Mouse (Mus musculus): Measurements from ENCODE around the gene Vat1l.

Gene Vat1l

DNA sequence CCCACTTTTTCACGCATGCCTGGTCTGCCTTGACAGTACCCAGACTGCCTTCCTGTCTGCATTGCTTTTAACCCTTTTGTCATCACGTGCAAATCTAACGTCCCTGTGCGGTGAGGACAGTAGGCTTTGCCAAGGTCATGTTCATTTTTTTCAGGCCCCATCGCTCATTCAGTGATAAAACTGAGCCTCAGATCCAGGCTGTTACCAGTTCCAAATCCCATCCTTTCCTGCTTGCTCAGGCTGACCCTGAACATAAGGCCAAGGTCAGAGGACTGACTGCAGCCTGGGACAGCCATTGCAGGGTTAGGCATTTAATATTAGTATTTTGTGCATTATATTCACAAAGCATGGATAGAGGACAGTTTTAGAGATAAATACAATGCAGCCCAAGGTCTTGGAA lies 192.9 kb downstream of the Vat1l start:
- DNase-seq (ENCODE audit: low spot score) = no peak

DNA sequence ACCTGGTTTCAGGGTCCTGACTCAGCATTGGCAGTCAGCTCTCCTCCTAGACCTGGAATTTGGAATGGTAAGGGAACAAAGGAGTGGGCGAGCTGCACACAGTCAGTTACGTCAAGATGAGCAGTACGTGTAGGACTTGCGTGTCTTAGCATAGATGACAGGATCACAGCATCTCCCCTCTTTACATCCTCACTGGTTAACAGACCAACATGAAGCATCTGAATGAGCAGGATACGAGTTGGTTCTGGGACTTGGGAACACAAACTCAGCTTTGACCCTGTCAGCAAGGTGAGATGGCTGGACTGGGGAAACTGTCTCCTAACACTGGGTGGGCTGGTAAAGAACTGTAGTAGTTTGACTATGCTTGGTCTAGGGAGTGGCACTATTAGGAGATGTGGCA lies 193.9 kb downstream of the Vat1l start:
- no peak for DNase-seq (ENCODE audit: low spot score)

DNA sequence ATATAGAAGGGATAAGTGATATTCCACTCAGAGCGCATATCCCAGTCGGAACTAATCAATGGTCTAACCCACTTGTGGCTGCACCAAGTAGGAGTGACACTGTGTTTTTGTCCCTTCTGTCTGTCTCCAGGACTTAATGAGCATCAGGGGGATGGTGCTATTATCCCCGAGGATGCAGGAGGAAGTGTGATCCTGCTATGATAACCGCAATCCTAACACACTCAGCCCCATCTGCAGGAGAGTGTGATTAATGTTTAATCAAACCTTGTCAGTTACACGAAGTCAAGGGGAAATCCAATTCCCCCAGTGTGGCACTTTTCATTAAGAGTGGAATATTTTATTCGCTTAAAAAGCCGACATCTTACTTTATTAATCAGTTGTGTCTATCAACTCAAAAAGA lies 196.3 kb downstream of the Vat1l start:
- DNase-seq (ENCODE audit: low spot score) = no peak

DNA sequence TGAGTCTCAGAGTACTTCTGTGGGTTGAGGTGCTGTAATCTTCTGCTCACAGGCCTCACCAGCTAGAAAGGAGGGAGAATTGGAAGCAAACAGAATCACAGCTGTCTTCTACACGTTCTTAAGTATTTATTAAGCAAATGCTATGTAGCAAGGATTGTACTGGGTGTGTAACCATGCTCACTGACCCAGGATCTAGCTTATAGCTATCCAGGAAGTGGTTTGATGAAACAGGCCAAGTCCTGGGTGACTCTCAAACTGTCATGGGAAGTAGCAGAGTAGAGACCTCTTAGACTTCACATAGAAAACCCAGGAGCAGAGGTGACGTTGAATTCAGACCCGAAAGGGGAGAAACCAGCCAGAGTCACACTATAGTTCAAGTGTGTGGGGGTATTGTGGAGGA lies 206.0 kb downstream of the Vat1l start:
- DNase-seq (ENCODE audit: low spot score) = no peak

DNA sequence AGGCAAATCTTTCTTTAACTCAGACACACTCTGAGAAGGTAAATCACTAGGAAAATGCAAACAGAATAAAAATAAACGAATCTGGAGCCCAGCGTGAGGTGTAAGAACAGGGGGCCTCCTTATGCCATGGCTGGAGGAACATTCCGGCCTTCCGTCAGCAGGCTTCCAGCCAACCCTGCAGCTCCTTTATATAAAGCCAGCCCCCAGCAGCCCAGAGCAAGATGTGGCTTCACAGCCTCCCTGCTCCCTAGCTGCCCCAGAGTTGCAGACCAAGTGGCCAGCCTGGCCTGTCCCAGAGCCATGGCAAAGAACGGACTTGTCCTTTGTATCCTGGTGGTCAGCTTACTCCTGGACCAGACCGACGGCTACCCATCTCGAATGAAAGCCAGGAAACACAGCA lies 212.4 kb downstream of the Vat1l start, which contains the start of gene Clec3a:
Clec3a (plus strand) TSS at position 301 of the 400 bp plus-strand sequence.
- DNase-seq (ENCODE audit: low spot score) = no peak

DNA sequence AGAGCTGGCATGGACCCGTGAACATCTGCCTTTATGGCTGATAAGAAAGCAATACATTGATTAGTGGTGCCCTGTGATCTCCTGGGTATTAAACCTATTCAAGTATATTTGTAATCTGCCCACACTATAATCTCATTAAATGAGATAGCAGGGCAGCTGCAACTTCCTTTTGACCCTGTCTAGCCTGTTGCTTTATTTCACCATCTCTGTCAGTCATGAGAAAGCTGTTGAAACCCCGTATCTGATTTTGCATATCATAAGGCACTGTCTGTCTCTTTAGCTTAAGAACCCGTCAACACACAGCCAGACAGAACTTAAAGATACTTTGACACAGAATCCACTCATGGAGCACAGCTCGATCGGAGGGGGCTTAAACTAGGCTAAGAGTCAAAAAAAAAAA lies 213.1 kb downstream of the Vat1l start:
- DNase-seq (ENCODE audit: low spot score) = no peak

DNA sequence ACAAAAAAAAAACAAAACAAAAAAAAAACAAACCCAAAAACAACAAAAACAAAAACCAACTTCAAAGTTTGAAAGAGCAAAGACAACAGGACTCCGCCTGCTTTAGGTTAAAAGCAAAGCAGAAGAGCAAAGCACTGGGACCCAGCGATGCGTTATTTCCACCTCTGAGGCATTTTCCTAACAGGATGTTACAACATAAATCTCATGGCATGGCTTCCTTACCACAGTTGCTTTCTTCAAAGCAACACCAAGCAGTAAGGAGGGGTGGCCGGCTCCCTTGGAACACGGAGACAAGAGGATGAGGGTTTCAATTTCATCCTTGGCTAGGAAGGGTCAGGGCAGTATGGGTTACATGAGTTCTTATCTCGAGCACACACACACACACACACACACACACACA lies 213.5 kb downstream of the Vat1l start:
- no peak for DNase-seq (ENCODE audit: low spot score)

DNA sequence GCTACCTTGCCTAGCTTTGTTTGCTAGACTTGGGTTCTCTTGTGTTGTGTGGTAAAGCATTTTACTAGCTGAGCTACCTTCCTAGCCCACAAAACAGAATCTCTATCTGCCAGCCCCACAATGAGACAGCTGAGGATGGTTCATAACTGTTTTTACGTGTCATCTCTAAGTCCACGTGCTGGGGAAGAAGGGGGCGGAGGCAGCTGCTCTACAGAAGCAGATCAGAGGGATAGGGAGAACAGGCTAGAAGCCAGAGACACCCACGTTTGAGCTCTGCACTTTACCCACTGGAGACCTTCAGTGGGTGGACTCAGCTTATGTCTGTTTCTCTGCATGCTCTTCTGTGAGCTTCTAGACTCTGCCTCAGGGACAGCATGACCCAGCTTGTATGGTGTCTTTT lies 216.1 kb downstream of the Vat1l start:
- no peak for DNase-seq (ENCODE audit: low spot score)
